In genomic region chr15:93091396-93091795, GRCm38 (mm10) we compare ENCODE assay signal across 23 mouse cellular contexts.
"Had no signal": no experiment of that assay in that cellular context is flagged by ENCODE, and none has a peak within 500 bp of the region (broad histone marks: within the 10 kb centered on the region; RNA-seq: fewer than 3 reads in every experiment).

No protein-coding gene starts in this region.

- H3K27ac ChIP-seq: heart, adult 2 months; heart, embryonic 13.5 days; heart, embryonic 15.5 days; hindbrain, embryonic 13.5 days; hindbrain, embryonic 15.5 days; hindbrain, postnatal 0 days; kidney, embryonic 15.5 days; kidney, postnatal 0 days; left cerebral cortex, adult 2 months; limb, embryonic 10.5 days; limb, embryonic 12.5 days; liver, embryonic 13.5 days had no signal

- ATAC-seq: hindbrain, postnatal 0 days; intestine, embryonic 16.5 days had no signal

- DNase-seq: gastrocnemius, postnatal 14 days; gastrocnemius, postnatal 36 days; heart, adult 2 months; heart, postnatal 14 days; heart, postnatal 36 days; kidney, adult 11 months; kidney, adult 2 months; kidney, adult 9 months; kidney, postnatal 14 days; kidney, postnatal 36 days; liver; liver, embryonic 13.5 days had no signal

- H3K4me3 ChIP-seq: heart, adult 2 months; heart, embryonic 13.5 days; heart, embryonic 15.5 days; hindbrain, embryonic 13.5 days; hindbrain, embryonic 15.5 days; kidney, embryonic 15.5 days; left cerebral cortex, adult 2 months; limb, embryonic 10.5 days; limb, embryonic 12.5 days; liver, embryonic 13.5 days had no signal
